Mouse (Mus musculus): ENCODE data around the gene Bcl2a1c. TPM values are rescaled to one million over a fixed set of nuclear protein-coding genes. Genes with fewer than 3 reads are reported as not detected.

Bcl2a1c gene
- polyA plus RNA-seq (2012) = not detected in 2 replicates

DNA sequence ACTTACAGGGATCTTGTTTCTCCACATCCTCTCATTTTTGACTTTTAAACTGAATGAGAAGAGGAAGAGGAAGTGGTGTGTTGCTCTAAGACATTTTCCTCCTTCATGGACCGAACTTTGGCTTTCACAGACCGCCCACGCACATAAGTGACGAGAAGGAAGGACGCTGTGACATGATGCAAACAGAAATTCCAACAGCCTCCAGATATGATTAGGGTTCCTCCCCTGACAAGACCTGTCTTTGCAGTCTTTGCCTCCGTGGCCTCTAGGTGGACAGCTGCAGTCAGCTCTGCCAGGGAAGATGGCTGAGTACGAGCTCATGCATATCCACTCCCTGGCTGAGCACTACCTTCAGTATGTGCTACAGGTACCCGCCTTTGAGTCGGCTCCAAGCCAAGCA is at the start of gene Bcl2a1c:
Gene Bcl2a1c (plus strand): TSS at position 281 of the 400 bp plus-strand sequence.

Other genes starting within 250 kb of the Bcl2a1c start
- gene Crtap, start 60.5 kb downstream of the Bcl2a1c start, polyA plus RNA-seq (2012) = 24.0 and 24.9 TPM in 2 replicates
- 21.6 and 22.1 TPM in 2 replicates for gene Glb1, start 70.9 kb downstream of the Bcl2a1c start, polyA plus RNA-seq (2012)
- gene Tmppe, start 71.0 kb downstream of the Bcl2a1c start, polyA plus RNA-seq (2012) = 2.6 and 3.5 TPM in 2 replicates
- 0.03 TPM in 1 of 2 replicates, not detected in the other for gene Ccr4, start 174.8 kb downstream of the Bcl2a1c start, polyA plus RNA-seq (2012)
- gene C130032M10Rik, start 185.6 kb downstream of the Bcl2a1c start, polyA plus RNA-seq (2012) = not detected in 2 replicates
- not detected in 2 replicates for gene Trim71, start 234.2 kb downstream of the Bcl2a1c start, polyA plus RNA-seq (2012)